Mouse (Mus musculus): ENCODE measurements around the gene Hdhd3.

Hdhd3 gene

DNA sequence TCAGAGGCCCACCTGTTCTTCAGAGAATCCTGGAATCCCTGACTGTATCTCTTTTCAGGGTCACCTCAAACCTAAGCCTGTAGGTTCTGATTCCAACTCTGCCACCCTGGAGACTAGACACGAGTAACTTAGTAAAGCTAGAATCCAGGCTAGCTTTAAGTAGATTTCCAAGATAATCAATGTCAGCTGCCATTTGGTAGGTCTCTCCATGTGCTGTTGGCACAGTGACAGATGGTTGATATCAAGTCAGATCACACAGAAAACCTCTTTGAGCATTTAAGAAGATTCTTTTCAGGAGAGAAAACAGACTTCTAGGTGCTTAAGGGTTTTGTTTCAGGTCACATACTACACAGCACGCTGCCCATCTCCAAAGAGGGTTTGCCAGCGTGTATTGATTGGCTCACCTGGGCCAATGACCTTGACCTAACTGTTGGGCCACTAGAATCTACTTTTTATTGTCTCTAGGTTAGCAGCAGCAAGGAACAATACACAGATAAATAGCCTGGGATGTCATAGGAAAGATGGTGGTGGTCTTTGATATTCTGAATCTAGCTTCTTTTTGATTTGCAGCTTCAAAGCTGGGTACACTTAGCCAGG is at the start of gene Hdhd3:
TSS of gene Hdhd3 (minus strand) at position 94 of the 597 bp plus-strand sequence.
- no peak for DNase-seq

DNA sequence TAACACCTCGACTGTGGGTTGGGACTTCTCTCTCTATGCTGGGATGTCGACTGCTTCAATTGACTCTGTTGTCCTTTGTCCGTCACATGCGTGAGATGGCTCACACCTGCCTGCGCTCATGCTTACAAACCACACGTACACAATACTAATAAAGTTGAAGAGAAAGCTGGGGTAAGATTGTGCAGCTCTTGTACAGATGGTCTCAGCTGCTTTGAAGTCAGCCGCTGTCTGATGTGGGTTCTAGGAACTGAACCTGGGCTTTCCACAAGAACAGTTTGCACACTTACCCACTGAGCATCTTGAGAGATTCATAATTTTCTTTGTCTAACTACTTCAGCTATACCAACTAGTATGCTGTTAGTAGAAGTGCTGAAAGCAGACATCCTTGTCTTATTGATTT is 48.7 kb upstream of the Hdhd3 start:
- DNase-seq: no peak

DNA sequence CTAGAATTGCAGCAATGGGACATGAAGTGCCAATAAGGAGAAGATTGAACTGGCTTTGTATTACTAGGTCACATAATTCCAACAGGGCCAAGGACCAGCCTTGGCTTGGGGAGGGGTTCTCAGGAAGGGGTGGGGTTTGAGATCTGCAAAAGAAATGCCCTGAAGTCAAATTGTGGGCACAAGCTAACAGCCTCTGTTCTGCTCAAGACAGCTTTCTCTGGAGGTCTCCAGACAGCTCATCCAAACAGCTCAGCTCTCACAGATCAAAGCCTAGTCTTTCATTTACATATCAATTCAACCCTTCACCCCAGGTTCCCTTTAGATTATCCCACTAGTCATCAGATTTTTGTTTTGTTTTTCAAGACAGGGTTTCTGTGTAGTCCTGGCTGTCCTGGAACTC is 41.5 kb upstream of the Hdhd3 start:
- no peak for DNase-seq

DNA sequence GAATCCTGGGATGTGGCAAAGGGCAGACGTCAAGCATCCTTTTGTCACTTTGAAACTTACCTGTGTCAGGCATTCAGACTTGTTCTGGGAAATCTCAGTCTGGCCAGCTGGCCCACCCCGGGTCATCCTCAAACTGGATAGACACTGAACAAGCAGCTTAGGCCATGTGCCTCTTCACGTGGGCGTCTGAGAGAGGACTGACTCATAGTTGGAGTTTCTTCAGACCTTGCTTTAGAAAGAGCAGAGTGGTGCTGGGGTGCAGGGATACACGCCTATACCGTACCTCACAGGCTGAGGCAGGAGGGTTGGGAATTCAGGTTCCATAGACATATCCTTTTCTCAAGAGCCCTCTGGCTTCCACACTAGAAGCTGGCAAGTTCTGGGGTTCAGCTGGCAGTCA is 40.5 kb upstream of the Hdhd3 start:
- DNase-seq: no peak

DNA sequence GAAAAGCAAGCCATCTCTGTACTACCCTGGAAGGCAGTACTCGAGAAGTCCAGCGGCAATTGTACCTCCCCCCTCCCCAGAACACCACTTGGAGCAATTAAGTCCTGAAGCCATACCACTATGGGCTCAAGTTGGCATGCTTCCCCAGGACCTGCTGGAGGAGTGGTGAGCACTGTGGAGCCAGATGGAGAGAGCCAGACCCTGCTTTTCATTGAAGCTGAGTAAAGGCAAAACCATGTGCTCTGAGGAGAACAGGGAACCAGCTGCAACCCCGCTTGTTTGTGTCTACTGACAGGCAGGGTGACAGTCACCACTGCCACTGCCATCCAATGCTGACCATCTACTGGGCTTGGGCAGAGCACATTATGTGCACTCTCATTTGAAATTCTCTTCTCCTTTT is 38.5 kb upstream of the Hdhd3 start:
- no peak for DNase-seq

DNA sequence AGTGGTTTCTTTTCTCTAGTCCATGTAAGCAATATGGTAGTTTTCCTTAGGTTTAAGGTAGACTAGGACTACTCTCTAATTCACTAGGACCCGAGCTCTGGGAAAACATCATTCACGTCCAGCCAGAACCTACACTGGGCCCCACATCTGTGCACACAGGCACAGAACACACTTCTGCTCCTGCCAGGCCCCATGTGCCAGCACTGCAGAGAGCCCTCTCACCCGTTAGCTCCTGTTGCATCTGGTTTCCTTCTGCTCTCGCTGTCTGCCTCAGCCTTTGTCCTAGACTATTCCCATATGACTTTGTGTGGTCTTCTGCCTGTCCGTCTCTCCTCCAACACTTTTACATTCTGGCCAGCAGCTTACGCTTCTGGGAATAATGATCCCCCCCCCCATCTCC is 30.5 kb upstream of the Hdhd3 start:
- DNase-seq: no peak

DNA sequence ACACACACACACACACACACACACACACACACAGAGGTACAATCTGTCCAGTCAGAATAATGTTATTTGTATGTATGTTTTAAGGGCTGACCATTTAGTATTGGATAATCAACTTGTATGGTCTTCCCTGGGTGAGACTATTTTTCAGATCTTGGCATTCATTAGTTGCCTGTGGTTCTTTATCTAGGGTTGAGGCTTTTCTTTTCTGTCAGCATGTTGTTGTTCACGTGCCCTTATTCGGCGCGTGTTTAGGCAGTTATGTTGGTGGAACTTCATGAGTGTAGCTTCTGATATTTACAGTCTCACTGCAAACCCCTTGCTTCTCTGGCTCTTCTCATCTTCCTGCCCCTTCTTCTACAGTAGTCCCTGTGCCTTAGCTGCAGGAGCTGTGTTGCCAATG is 24.4 kb upstream of the Hdhd3 start:
- no peak for DNase-seq

DNA sequence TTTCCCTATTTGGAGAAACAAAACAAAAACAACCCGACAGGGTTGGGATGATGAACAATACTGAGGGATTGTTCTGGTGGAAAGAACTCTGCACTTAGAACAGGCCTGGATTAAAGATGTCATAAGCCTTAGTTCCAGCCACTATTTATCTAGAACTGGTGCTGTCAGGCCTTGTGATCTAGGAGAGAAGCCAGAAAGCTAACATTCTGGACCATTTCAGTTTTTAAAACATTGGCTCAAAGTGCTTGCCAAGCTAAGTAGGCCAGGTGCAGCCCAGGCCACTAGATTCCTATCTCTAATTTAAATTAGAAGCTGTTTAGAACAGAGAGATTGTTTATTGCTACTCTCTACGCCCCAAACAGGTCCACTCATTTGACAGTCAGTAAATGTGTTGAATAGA is 23.0 kb upstream of the Hdhd3 start:
- DNase-seq: peak; percentile 46

DNA sequence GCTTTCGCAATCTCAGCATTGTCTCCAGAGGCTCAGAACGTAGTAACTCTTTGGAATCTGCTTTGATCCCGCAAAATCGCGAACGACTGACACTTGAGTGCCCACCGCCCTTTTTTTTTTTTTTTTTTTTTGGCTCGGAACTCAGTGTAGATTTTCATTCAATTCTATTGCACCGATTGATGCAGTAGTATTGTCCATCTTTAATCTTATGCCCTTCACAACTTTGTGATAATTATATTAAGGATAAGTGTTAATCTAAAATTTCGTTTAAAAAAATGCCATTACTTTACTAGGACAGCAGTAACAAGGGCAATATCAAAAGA is 22.2 kb upstream of the Hdhd3 start:
- DNase-seq: no peak

DNA sequence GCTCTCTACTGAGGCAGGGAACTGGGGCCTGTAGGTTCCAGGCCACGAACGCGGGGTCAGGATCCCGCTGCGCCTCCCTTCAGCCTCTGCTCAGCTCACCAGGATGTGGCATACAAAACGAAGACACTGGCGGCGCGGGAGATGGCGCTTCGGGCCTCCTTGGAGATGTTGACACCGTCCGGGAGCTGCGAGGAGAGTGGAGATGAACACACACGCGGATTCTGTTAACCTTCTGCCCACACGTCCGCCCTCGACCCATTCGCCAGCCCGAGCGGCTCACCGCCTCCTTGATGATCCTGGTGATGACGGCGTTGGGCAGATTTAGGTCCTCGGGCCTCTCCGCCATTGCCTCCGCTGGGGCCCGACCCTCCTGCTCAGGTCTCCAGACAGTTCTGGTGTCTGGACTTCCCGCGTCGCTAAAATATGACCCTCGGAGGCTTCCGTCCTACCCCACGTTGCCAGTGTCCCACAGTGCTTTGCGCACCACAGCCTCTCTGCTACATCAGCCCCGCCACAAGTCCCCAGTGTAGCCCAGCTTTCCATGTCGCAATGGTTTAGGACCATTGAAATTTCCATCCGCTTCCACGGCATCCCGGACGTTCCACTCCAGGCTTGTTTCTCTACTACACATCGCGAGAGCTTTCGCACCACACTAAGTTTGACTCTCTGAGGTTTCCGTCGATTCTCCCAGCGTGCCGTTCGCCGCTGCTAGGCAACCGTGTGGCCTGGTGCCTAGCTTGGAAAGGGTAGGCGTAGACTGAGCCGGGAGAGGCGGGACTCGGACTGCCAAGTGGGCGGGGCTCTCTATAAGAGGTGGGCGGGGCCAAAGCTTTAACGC is 21.6 kb upstream of the Hdhd3 start, which contains the start of the genes Pole3 and 4933430I17Rik:
TSS of gene Pole3 (minus strand) at position 418 of the 838 bp plus-strand sequence.
TSS of gene 4933430I17Rik (plus strand) at position 719 of the 838 bp plus-strand sequence.
- DNase-seq: peak; percentile 98

DNA sequence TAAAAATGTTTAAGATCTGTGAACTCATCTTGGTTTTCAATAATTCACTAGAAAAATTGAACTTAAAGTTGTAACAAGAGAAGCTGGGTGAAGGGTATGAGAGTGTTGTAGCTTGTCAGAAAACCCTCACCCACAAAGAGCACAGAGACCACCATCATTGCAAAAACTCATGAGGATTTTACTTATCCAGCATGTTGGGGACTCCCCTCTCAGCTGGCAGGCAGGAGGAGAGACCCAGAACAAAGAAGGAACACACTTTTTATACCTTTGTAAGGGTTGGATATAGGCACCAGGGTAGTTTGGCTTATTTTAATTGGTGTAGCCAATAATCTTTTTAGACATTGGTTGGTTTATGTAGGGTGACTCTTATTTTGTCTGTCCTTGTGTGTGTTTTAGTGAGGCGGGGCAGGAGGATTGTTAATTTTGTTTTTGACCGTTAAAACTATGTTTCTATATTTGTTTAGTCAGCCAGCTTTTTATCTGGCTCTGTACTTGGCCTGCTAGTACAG is 17.7 kb upstream of the Hdhd3 start:
- no peak for DNase-seq

DNA sequence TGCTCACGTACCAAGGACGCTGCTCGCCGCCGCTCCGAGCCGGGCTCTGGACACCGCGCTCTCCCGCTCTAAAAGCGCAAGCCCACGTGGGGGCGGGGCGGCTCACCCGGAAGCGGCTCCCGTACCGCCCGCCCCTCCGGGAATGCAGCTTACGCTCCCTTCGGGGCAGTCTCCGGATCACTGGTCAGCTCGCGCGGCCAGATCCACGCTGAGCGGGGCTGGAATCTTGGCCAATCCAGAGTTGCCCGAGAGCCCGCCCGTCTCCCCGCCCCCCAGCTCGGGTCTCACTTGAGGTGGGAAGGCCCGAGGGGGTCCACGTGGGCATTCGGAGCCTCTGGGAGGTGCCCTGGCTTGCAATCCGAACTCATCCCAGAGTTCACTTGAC is 16.6 kb upstream of the Hdhd3 start, which contains the start of gene Alad:
TSS of gene Alad (minus strand) at position 70 of the 385 bp plus-strand sequence.
- peak; percentile 81 for DNase-seq

DNA sequence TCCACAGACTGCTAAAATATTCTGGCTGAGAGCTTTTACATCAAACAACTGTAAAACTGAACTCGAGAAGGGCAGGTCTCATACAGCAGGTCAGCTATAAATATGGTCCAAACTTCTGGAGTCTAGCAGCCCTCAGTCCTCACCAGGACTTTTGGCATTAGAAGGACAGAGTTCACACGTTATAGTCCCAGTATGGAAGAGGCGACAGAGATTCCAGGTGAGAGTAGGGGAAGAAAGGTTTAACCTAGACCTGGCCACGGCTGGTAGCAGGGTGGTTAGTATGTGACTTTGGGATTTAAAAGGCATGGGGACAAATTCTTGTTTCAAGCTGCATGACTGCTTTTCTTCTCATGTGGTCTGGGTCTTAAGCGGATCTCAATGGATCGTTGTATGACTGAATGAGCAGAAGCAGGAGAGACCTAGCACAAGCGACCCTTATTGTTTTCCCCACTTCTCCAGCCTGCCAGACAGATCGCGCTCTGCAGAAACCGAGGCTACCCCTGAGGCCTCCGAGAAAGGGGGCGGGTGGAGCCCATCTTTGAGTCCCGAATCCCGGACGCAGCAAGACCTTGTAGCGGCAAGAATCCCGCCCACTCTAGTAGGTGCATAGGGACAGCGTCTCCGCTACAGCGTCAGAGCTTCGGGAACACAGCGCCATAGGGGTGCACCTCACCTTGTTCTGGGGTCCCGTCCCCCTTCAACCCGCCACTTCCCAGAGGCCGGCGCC is 16.0 kb upstream of the Hdhd3 start:
- DNase-seq: peak; percentile 72

DNA sequence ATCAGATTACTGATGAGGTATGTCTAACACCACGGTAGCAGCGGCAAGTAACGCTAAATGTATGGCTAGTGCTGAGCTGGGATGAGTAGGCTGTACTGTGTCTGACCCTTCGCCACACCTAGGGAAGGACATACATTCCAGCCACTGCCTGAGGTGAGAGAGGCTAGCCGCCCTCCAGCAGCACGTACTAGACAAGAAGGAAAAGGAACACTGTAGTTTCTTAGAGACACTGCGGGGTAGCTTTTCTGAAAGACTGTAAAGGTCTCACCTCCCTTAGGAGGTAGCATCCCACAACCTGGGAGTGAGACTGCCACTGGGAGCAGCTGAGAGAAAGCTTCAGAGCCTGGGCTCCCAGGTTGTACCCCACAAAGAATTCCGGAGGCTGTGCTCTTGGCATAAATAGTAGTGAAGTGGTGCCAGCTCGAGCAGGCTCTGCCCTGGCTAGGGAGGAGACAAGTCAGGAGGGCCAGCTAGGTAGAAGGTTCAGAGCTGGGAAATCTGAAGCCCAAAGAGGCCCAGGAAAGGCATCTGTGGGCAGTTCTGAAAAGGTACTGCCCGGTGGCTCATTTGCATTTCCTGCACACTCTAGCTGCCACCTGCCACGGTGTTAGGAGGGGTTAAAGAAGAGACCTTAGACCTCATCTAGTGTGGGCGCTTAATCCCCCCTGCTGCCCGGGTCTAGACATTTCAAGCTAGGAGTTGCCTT is 15.3 kb upstream of the Hdhd3 start:
- DNase-seq: peak; percentile 88

DNA sequence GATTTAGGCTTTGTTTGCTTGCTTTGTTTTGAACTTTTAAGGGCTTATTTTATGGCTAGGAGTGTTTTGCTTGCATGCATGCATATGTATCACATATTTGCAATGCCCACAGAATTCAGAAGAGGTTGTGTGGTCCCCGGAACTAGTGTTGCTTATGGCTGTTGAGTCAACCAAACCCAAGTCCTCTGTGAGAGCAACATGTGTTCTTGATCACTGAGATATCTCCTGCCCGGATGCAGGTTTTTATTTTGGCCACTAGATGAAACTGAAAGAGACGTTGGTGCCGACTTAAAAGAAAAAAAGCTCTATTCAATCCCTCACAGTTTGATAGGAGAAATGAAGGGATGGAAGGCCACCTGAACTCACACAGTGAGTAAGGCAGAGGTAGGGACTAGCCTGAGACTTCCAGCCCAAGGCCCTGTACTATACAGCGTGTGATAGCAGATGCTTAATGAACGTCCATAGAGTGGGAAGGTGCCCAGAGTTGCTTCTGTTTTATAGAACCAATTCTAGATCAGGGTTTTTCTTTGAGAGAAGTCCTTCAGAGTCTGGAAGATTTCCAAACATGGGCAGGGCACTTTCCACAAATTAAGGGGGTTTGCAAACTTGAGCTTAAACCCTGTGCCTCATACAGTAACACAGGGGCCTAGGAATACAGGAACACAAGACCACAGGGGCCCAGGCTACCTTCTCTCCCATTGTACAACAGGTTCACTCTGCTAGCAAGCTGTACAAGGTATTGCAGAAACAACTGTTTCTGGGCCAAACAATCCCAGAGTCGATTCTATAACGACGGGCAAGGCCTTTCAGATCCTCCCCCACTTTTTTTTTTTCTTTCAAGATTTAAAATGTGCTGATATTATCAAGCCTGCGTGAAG is 14.5 kb upstream of the Hdhd3 start:
- DNase-seq: peak; percentile 47

DNA sequence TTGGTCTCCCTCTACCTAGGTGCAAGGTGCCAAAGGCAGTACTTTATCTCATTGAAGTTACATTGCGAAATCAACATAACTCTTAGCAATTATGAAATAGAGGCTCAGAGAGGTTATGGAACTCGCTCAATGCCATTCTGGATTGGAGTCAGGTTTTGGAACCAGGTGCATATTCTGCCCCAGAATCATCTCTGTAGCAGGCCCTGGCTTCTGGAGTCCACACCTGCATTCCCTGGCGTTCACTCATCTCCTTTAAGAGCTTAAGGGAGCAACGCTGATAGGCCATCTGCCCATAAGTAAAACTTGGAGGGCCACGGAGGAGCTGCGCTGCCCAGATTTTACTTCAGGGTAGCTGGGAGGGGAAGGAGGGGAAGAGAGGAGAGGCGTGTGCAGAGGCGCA is 13.8 kb upstream of the Hdhd3 start:
- DNase-seq: no peak

DNA sequence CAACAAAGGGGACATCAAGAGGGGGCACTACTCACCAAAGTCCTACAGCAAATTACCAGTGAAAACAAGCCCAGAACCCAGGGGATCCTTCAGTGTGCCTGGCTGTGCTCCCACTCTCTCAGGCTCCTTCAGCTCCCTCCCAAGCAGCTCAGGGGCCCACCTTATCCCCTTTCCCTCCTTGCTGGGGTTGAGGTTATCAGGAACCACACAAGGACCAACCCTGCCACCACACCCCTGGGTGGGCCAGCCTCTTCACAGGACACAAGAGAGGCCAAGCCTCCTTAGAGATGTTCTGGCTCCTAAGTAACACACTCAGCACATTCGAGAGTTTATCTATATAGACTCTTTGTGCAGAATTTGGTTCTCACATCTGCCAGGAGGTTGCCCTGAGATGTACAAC is 13.3 kb upstream of the Hdhd3 start:
- DNase-seq: peak; percentile 43

DNA sequence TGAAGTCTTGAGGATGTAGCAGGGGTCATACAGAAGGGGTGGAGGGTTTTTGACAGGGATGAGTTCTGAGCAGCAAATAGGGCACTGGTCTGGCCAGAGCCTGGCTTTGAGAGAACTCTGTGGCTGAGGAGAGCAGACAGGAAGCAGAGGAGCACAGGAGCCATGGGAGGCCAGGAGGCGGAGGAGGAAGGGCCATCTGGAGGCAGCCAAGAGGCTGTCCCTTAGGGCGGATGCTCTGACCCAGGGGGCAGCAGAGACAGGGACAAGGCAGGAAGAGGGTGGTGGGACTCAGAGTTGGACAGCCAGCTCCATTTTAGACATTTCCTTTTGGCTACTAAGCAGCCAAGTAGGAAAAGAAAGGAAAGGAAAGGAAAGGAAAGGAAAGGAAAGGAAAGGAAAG is 12.8 kb upstream of the Hdhd3 start:
- DNase-seq: peak; percentile 76

DNA sequence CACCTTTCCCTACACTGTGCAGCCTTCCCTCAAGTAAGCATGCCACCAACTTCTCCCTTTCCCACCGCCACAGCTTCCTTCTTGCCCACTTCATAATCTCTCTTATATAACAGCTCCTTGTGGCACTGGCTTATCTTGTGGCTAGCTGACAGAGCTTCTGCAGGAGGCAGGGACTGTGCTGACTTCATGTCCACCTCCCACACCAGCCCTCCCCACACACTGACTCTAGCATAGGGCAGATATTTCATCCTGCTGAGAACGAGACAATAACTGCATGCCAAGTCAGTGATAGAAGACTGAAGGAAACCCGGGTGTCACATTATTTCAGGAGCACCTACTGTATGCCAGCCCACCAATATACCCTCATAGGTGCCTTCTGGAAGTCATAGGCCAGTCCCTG is 12.2 kb upstream of the Hdhd3 start:
- peak; percentile 64 for DNase-seq

DNA sequence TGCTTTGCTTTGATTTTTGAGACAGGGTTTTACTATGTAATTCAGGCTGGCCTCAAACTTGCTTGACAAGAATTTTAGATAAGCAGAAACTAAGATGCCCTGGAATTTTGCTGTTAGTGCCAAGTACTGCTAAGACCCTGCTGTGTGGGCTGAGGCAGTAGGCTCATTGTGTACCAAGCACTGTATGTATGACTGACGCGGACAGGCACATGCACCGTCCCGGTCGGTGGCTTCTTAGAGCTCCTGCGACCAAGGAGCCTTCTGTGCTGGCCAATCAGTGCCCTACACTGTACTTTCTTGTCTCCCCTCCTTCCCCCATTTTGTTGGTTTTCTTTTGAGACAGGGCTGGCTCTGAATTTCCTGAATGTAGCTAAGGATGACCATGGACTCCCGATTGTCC is 11.7 kb upstream of the Hdhd3 start:
- peak; percentile 39 for DNase-seq

DNA sequence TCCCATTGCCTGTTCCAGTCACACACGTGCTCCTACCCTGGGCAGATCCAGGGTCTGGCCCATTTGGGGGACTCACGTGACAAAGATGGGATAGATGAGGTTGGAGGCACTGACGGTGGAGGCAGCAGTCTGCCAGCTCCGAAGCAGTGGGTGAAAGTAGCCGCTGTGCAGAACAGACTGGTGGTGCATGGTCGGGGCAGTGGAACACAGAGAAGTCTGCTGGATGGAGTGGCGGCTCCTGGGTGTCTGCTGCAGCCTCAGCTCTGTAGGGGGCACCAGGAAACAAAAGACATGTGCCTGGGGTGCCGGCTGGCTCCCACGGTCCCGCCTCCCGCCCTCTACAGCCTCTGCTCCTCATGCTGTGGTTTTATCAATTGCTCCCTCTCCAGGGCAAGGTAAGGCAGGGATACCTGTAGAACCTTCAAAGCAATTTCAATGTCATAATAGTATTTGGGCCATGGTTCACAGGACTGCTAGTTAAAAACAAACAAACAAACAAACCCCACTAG is 10.8 kb upstream of the Hdhd3 start:
- peak; percentile 31 for DNase-seq

DNA sequence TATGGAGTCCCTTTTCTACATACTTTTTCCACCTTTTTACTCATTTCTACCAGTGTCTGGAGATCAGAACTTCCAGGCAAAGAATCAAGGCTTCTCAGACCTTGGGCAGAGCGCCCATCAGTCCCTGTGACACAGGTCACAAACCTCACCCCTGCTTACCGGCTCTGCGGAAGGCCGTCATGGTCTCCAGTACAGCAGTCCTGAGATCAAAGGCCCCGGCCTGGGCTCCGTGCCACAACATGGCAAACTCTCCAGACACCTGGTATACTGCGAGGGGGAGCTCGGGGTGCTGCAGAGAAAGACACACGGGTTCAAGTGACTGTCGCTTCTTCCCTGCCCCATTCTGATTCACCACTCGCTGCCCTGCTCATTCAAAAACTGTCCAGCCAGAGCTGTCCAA is 6.7 kb upstream of the Hdhd3 start:
- DNase-seq: no peak

Data from cerebellum, adult 9-10 months (tissue).